Mouse (Mus musculus) CH12.LX (cell line): ENCODE results near the gene Pik3c2b. TPM values are rescaled to one million over a fixed set of nuclear protein-coding genes. Genes with fewer than 3 reads are reported as not detected.

Source experiments
- DNase-seq: peaks from one replicate; pipeline ENCODE4 v3.0.0-alpha.2; 2013; ENCODE audit errors: extremely low read depth
- H3K27ac ChIP-seq: 2 replicates; pipeline ENCODE4 v1.5.1; 2012; ENCODE audit warnings: low read depth, mild to moderate bottlenecking, control low read depth, moderate library complexity; ENCODE audit not compliant: insufficient read depth
- H3K27me3 ChIP-seq: replicated peaks from 2 replicates; pipeline ENCODE3; 2012; ENCODE audit warnings: inconsistent platforms
- H3K36me3 ChIP-seq, 2 experiments: replicated peaks in 1 of 2; 2 replicates each; pipeline versions ENCODE3 to v1.6.1; 2012; ENCODE audit warnings: inconsistent platforms in 1 of 2, low read length in 1 of 2, mild to moderate bottlenecking in 1 of 2, mixed read lengths in 1 of 2, moderate library complexity in 1 of 2; ENCODE audit not compliant: control insufficient read depth in 1 of 2, insufficient read depth in 1 of 2
- H3K4me1 ChIP-seq, 2 experiments: 2 replicates each; pipeline ENCODE4 v1.6.1; 2012; ENCODE audit warnings: inconsistent platforms in 1 of 2, moderate library complexity in 1 of 2; ENCODE audit not compliant: insufficient read depth in 2 of 2, control insufficient read depth in 1 of 2
- H3K4me2 ChIP-seq: 2 replicates; pipeline ENCODE4 v1.6.1; 2012; ENCODE audit warnings: low read depth, mild to moderate bottlenecking, control low read depth; ENCODE audit not compliant: poor library complexity, insufficient read depth, severe bottlenecking
- H3K4me3 ChIP-seq, 3 experiments: fragments of 150-350 bp in 1 of 3; sonication (generic) in 1 of 3; replicated peaks in 1 of 3; 2 replicates each; pipeline versions ENCODE3 to v1.5.1; 2011 to 2012; ENCODE audit warnings: low read depth in 2 of 3, low read length in 2 of 3, mild to moderate bottlenecking in 2 of 3, moderate library complexity in 2 of 3, control low read depth in 1 of 3, improper control_type of control experiment in 1 of 3, inconsistent platforms in 1 of 3, mixed read lengths in 1 of 3; ENCODE audit not compliant: poor library complexity in 1 of 3
- H3K79me2 ChIP-seq: replicated peaks from 2 replicates; pipeline ENCODE4 v1.6.1; 2012; ENCODE audit warnings: mild to moderate bottlenecking, moderate library complexity; ENCODE audit not compliant: control insufficient read depth, poor library complexity, insufficient read depth, severe bottlenecking; ENCODE audit errors: extremely low read depth
- H3K9ac ChIP-seq: 2 replicates; pipeline ENCODE4 v1.6.1; 2012; ENCODE audit warnings: low read depth, mild to moderate bottlenecking, control low read depth, moderate library complexity; ENCODE audit not compliant: insufficient read depth
- H3K9me3 ChIP-seq: replicated peaks from 2 replicates; pipeline ENCODE3; 2012; ENCODE audit warnings: low read length, inconsistent platforms, mixed read lengths
- BHLHE40 ChIP-seq: IDR thresholded peaks from 2 replicates; pipeline ENCODE4 v1.6.1; 2011; ENCODE audit warnings: mild to moderate bottlenecking, low read depth, low read length, improper control_type of control experiment
- CHD2 ChIP-seq: IDR thresholded peaks from 2 replicates; pipeline ENCODE4 v1.6.1; 2011; ENCODE audit warnings: low read length, improper control_type of control experiment
- ELF1 ChIP-seq: IDR thresholded peaks from 2 replicates; pipeline ENCODE4 v1.6.1; 2014; ENCODE audit warnings: low read depth, mild to moderate bottlenecking, inconsistent platforms, low read length, improper control_type of control experiment
- EP300 ChIP-seq: IDR thresholded peaks from 2 replicates; pipeline ENCODE4 v1.6.1; 2011; ENCODE audit warnings: low read length, improper control_type of control experiment
- ETS1 ChIP-seq: conservative IDR thresholded peaks from 2 replicates; pipeline ENCODE4 v1.6.1; 2012; ENCODE audit warnings: low read depth, mild to moderate bottlenecking, inconsistent platforms, low read length, improper control_type of control experiment, moderate library complexity
- HCFC1 ChIP-seq: IDR thresholded peaks from 2 replicates; pipeline ENCODE4 v1.6.1; 2012; ENCODE audit warnings: low read depth, mild to moderate bottlenecking, inconsistent platforms, low read length, improper control_type of control experiment
- IRF4 ChIP-seq: IDR thresholded peaks from 2 replicates; pipeline ENCODE4 v1.6.1; 2014; ENCODE audit warnings: low read depth, mild to moderate bottlenecking, inconsistent platforms, low read length, improper control_type of control experiment
- JUN ChIP-seq: IDR thresholded peaks from 2 replicates; pipeline ENCODE4 v1.6.1; 2011; ENCODE audit warnings: low read depth, mild to moderate bottlenecking, low read length, improper control_type of control experiment, moderate library complexity; ENCODE audit not compliant: insufficient read depth
- JUND ChIP-seq: conservative IDR thresholded peaks from 2 replicates; pipeline ENCODE4 v1.6.1; 2011; ENCODE audit warnings: low read depth, low read length, improper control_type of control experiment
- KAT2A ChIP-seq: IDR thresholded peaks from 2 replicates; pipeline ENCODE4 v1.6.1; 2012; ENCODE audit warnings: low read length, improper control_type of control experiment, inconsistent platforms; ENCODE audit not compliant: insufficient replicate concordance
- MAFK ChIP-seq: IDR thresholded peaks from 2 replicates; pipeline ENCODE4 v1.6.1; 2011; ENCODE audit warnings: low read length, improper control_type of control experiment; ENCODE audit not compliant: insufficient replicate concordance
- MAZ ChIP-seq: IDR thresholded peaks from 2 replicates; pipeline ENCODE4 v1.6.1; 2012; ENCODE audit warnings: low read depth, mild to moderate bottlenecking, inconsistent platforms, low read length, improper control_type of control experiment, moderate library complexity
- MEF2A ChIP-seq: IDR thresholded peaks from 2 replicates; pipeline ENCODE4 v1.6.1; 2014; ENCODE audit warnings: low read depth, mild to moderate bottlenecking, inconsistent platforms, low read length, improper control_type of control experiment, borderline replicate concordance
- MXI1 ChIP-seq: IDR thresholded peaks from 2 replicates; pipeline ENCODE4 v1.6.1; 2011; ENCODE audit warnings: mild to moderate bottlenecking, low read depth, low read length, improper control_type of control experiment
- MYC ChIP-seq: IDR thresholded peaks from 2 replicates; pipeline ENCODE4 v1.6.1; 2011; ENCODE audit warnings: low read depth, mild to moderate bottlenecking, improper control_type of control experiment, low read length
- NELFE ChIP-seq: IDR thresholded peaks from 2 replicates; pipeline ENCODE4 v1.6.1; 2011; ENCODE audit warnings: low read depth, low read length, improper control_type of control experiment
- NRF1 ChIP-seq: IDR thresholded peaks from 2 replicates; pipeline ENCODE4 v1.6.1; 2014; ENCODE audit warnings: low read depth, mild to moderate bottlenecking, inconsistent platforms, low read length, improper control_type of control experiment, moderate library complexity
- PAX5 ChIP-seq: IDR thresholded peaks from 2 replicates; pipeline ENCODE4 v1.6.1; 2012; ENCODE audit warnings: low read length, inconsistent platforms, mixed read lengths
- RCOR1 ChIP-seq: conservative IDR thresholded peaks from 2 replicates; pipeline ENCODE4 v1.6.1; 2012; ENCODE audit warnings: low read depth, mild to moderate bottlenecking, inconsistent platforms, low read length, improper control_type of control experiment
- SIN3A ChIP-seq: IDR thresholded peaks from 2 replicates; pipeline ENCODE4 v1.6.1; 2012; ENCODE audit warnings: low read length, improper control_type of control experiment, inconsistent platforms
- SMC3 ChIP-seq: IDR thresholded peaks from 2 replicates; pipeline ENCODE4 v1.6.1; 2011; ENCODE audit warnings: low read depth, low read length, improper control_type of control experiment
- TBP ChIP-seq: conservative IDR thresholded peaks from 2 replicates; pipeline ENCODE4 v1.6.1; 2011; ENCODE audit warnings: low read depth, low read length, improper control_type of control experiment
- TCF12 ChIP-seq: IDR thresholded peaks from 2 replicates; pipeline ENCODE4 v1.6.1; 2014; ENCODE audit warnings: low read depth, mild to moderate bottlenecking, inconsistent platforms, low read length, improper control_type of control experiment
- UBTF ChIP-seq: IDR thresholded peaks from 2 replicates; pipeline ENCODE4 v1.6.1; 2012; ENCODE audit warnings: low read depth, mild to moderate bottlenecking, inconsistent platforms, low read length, improper control_type of control experiment, moderate library complexity
- ZC3H11A ChIP-seq: IDR thresholded peaks from 2 replicates; pipeline ENCODE4 v1.6.1; 2012; ENCODE audit warnings: low read depth, mild to moderate bottlenecking, inconsistent platforms, low read length, improper control_type of control experiment
- ZKSCAN1 ChIP-seq: IDR thresholded peaks from 2 replicates; pipeline ENCODE4 v1.6.1; 2012; ENCODE audit warnings: low read depth, inconsistent platforms, low read length, improper control_type of control experiment, borderline replicate concordance
- ZNF384 ChIP-seq: IDR thresholded peaks from 2 replicates; pipeline ENCODE4 v1.6.1; 2012; ENCODE audit warnings: low read depth, low read length, improper control_type of control experiment, inconsistent platforms
- dilution Hi-C: fragments of 300-500 bp; cut with MboI; formaldehyde crosslinking; loops from 2 replicates; pipeline ENCODE4 v1.14.3; 2020; ENCODE audit warnings: low sequenced_read_pairs; ENCODE audit not compliant: extremely low pct_unique_long_range_greater_than_20kb, extremely low pct_ligation_motif_present
- in situ Hi-C: fragments of 300-500 bp; cut with MboI; formaldehyde crosslinking; loops from 3 replicates; pipeline ENCODE4 v1.14.3; 2019; ENCODE audit warnings: low sequenced_read_pairs, low pct_ligation_motif_present, low pct_unique_long_range_greater_than_20kb, mixed read lengths
- polyA plus RNA-seq: library from polyadenylated mRNA; unstranded; fragments of >175 nt; gene quantifications from 2 replicates; pipeline ENCODE4 v1.2.1, GENCODE M21; 2012; ENCODE audit warnings: low read depth; ENCODE audit not compliant: insufficient read length
- total RNA-seq, 2 experiments: library from RNA; depleted of rRNA; stranded (reverse); fragments of 300-350 nt in 1 of 2; fragments of >200 nt in 1 of 2; gene quantifications; 2 replicates each; pipeline ENCODE4 v1.2.3; 2012 to 2014

Gene Pik3c2b
- total and polyA plus RNA-seq, 3 experiments: 8.7 to 16.5 (median 12.0) TPM

DNA sequence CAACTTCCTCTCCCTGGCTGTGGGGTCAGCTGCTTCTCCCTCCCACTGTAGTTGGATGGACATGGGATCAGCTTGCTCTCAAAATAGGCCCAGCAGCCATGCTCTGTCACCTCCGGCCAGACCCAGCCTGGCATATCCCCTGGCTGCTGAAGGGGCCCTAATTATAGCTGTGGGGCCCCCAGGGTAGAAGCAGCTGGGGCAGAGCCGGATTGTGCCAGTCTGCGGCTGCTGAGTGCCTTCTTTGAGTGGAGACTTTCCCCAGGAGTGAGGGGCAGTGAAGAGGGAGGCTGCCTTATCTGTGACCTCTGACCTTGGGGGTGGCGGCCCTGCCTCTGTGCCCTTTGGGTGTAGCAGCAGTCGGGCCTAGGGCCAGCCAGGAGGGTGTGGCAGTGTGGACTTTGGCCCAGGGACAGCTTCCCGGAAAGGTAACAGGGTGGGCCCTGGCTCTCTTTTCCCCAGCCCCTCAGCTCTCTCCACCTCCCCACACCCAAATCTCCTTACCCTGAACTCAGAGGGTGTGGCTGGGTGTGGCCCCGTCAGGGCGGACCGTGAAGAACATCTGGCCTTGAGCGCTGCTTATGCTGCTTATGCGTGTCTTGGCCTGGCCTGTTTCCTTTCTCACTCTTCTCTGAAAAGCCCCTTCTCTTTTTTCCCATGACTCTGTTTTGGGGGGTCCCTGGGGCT, 38.6 kb downstream of the Pik3c2b start:
- no peaks in the 10 kb centered on the region for H3K9me3 ChIP-seq
- peaks cover 47 to 85% of the 10 kb centered on the region in 2 experiments for H3K4me1 ChIP-seq
- peak overlapping the region; percentile 2 to 47 (median 39) for H3K4me3 ChIP-seq
- H3K36me3 ChIP-seq: peaks cover 48 to 74% of the 10 kb centered on the region in 2 experiments
- in situ Hi-C loops: no loop called here
- no peaks in the 10 kb centered on the region for H3K79me2 ChIP-seq
- TF ChIP-seq ETS1: peak; percentile 33
- TF ChIP-seq ELF1: 0 out of 2 replicates have a peak, but pooled peaks have one; percentile 34
- TF ChIP-seq ZC3H11A: no peak
- TF ChIP-seq ZKSCAN1: no peak
- peak; percentile 49 for TF ChIP-seq IRF4
- no peak for TF ChIP-seq ZNF384
- TF ChIP-seq MAFK: no peak
- TF ChIP-seq TCF12: peak; percentile 79; the same call in 1 of the 2 replicates
- TF ChIP-seq CHD2: no peak; the same call in 1 of the 2 replicates
- peak; percentile 61; the same call in 1 of the 2 replicates for TF ChIP-seq UBTF
- TF ChIP-seq EP300: peak; percentile 34; the same call in 1 of the 2 replicates
- no peak for TF ChIP-seq SMC3
- no peak for TF ChIP-seq PAX5
- TF ChIP-seq HCFC1: peak; percentile 7; the same call in 1 of the 2 replicates
- no peak for TF ChIP-seq JUN
- TF ChIP-seq KAT2A: no peak
- 0 out of 2 replicates have a peak, but pooled peaks have one; percentile 19 for TF ChIP-seq MAZ
- TF ChIP-seq MYC: 0 out of 2 replicates have a peak, but pooled peaks have one; percentile 41
- peak; percentile 10; the same call in 1 of the 2 replicates for TF ChIP-seq BHLHE40
- peak; percentile 81 for TF ChIP-seq MEF2A
- no peak for TF ChIP-seq TBP
- peak; percentile 58; the same call in 1 of the 2 replicates for TF ChIP-seq MXI1
- no peak for TF ChIP-seq RCOR1
- no peak for TF ChIP-seq JUND
- no peak; the same call in 1 of the 2 replicates for TF ChIP-seq NELFE
- TF ChIP-seq NRF1: no peak
- peak; percentile 87 for TF ChIP-seq SIN3A
- peak overlapping the region; percentile 49 for H3K9ac ChIP-seq
- H3K27me3 ChIP-seq: no peaks in the 10 kb centered on the region
- H3K4me2 ChIP-seq: peak overlapping the region; percentile 65
- DNase-seq: peak; percentile 73
- peak overlapping the region; percentile 100 for H3K27ac ChIP-seq
- dilution Hi-C loops: no loop called here
